Mouse (Mus musculus): ENCODE results near the gene Grb2.

Gene Grb2

DNA sequence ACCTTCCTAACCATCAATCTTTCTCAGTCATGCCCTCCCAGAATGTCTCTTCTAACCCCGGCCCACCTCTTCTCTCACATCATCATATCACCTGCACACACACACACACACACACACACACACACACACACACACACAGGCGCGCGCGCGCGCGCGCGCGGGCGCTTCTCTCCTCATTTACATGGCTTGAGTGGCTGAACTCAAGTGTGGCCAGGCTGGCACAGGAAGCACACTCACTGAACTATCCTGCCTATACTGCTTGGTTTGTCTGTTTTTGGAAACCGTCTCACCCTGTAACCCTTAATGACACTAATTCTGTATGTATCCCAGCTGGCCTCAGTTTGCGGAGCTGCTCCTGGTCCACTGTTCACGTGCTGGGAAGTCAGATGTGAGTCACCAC, 107.7 kb downstream of the Grb2 start:
- no peak for DNase-seq

DNA sequence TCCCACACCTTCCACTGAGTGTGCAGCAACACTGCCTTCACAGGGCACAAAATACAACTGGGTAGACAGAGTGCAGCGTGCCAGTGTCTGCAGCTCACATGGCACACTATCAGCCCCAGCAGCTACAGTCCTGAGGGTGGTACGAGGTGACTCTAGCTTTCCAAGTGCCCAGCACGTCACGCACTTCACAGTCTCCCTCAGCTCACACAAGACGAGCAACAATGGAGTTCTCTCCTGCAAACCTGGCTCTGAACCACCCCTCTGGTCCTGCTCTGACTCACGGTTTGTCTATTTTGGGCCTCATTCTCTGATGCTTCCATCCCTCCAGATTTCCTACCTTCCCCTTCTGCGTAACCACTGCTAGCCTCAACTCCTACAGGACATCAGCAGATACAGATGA, 108.7 kb downstream of the Grb2 start:
- no peak for DNase-seq

DNA sequence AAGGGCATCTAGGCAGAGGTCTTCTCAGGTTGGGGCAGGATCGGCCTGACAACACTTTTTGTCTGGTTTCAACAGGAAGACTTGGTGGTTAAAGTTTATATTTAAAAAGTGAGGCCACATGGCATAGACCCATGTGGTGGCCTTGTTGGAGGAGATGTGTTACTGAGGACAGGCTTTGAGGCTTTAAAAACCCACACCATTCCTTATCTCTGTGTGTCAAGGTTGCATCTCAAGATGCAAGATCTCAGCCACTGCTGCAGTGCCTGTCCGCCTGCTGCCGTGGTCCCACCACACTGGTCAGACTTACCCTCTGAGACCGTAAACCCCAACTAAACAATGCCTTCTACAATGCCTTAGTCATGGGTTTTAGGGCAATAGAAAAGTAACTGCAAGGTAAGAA, 110.1 kb downstream of the Grb2 start:
- DNase-seq, result no peak

DNA sequence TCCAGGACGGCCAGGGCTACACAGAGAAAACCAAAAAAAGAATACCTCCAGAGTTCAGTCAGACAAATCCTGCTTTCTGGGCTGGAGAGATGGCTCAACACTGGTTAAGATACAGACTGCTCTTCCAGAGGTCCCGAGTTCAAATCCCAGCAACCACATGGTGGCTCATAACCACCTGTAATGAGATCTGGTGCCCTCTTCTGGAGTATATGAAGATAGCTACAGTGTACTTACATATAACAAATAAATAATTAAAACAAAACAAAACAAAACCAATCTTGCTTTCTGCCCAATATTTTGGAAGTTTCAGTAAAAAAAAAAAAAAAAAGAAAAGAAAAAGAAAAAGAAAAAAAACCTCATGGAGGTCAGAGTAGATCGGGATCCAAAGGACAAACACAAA, 113.2 kb downstream of the Grb2 start:
- DNase-seq, result no peak
